Mouse (Mus musculus) midbrain, embryonic 10.5 days (tissue): ENCODE results near the gene Irf2bp2. TPM values are rescaled to one million over a fixed set of nuclear protein-coding genes. Genes with fewer than 3 reads are reported as not detected.

Source experiments
- DNase-seq: peaks from one replicate; pipeline ENCODE4 v3.0.0-alpha.2; 2017; ENCODE audit warnings: low spot score
- H3K27ac ChIP-seq: fragments of 300-500 bp; sonication (generic); replicated peaks from 2 replicates; pipeline ENCODE4 v1.5.1; 2016; ENCODE audit warnings: mild to moderate bottlenecking
- H3K27me3 ChIP-seq: fragments of 300-500 bp; sonication (generic); 2 replicates; pipeline ENCODE4 v1.6.1; 2016; ENCODE audit warnings: low read depth, mild to moderate bottlenecking; ENCODE audit not compliant: poor library complexity, severe bottlenecking
- H3K36me3 ChIP-seq: fragments of 300-500 bp; sonication (generic); 2 replicates; pipeline ENCODE4 v1.6.1; 2016; ENCODE audit warnings: mild to moderate bottlenecking, moderate library complexity
- H3K4me1 ChIP-seq: fragments of 300-500 bp; sonication (generic); 2 replicates; pipeline ENCODE4 v1.6.1; 2016
- H3K4me3 ChIP-seq: fragments of 300-500 bp; sonication (generic); 2 replicates; pipeline ENCODE4 v1.5.1; 2016; ENCODE audit warnings: mild to moderate bottlenecking, moderate library complexity
- H3K9me3 ChIP-seq: fragments of 300-500 bp; sonication (generic); replicated peaks from 2 replicates; pipeline ENCODE4 v1.6.1; 2016; ENCODE audit warnings: mild to moderate bottlenecking
- WGBS: fragments of 180-500 bp; shearing (Covaris S2); methylation state at CpG from one replicate; pipeline ENCODE4 v1.1.7; 2016; 5-methylcytosine and 5-hydroxymethylcytosine counted together
- polyA plus RNA-seq: library from polyadenylated mRNA; unstranded; fragments of >200 nt; fragmentation: Nextera tagmentation; extraction: Ambion mirVana; gene quantifications from 2 replicates; pipeline ENCODE4 v1.2.1, GENCODE M21; 2016

Irf2bp2 gene
- polyA plus RNA-seq, 1 experiment from 2014 or later = 4.0 TPM

GRCm38 (mm10) chr8:126582509-126582908 is 11.3 kb downstream of the Irf2bp2 start:
- Histone ChIP-seq H3K27ac (peak overlapping the region; percentile 98; the same call in 1 of the 2 replicates), H3K27me3 (no peaks in the 10 kb centered on the region), H3K9me3 (no peaks in the 10 kb centered on the region), H3K4me1 (peaks cover 45% of the 10 kb centered on the region), H3K36me3 (peaks cover 8% of the 10 kb centered on the region), H3K4me3 (no peak overlapping the region)
- peak; percentile 39 for DNase-seq
- WGBS = 43% methylated on average over 6 of the region's 6 CpGs

- Histone ChIP-seq H3K27me3 (no peaks in the 10 kb centered on the region), H3K36me3 (peaks cover 4% of the 10 kb centered on the region; the same call in 1 of the 2 replicates), H3K4me1 (peaks cover 38% of the 10 kb centered on the region), H3K27ac (no peak overlapping the region), H3K4me3 (no peak overlapping the region), H3K9me3 (no peaks in the 10 kb centered on the region)
- no peak for DNase-seq
- 91% methylated on average over 6 of the region's 6 CpGs for WGBS
Measured at GRCm38 (mm10) chr8:126581662-126582061, 12.1 kb downstream of the Irf2bp2 start.

- DNase-seq = no peak
- Histone ChIP-seq H3K4me1 (peaks cover 34% of the 10 kb centered on the region), H3K9me3 (no peaks in the 10 kb centered on the region), H3K27me3 (no peaks in the 10 kb centered on the region), H3K36me3 (0 out of 2 replicates have a peak, but pooled peaks cover 2% of the 10 kb centered on the region), H3K4me3 (no peak overlapping the region), H3K27ac (no peak overlapping the region)
- 97% methylated on average over 4 of the region's 4 CpGs for WGBS
Measured at GRCm38 (mm10) chr8:126580826-126581225, 13.0 kb downstream of the Irf2bp2 start.

GRCm38 (mm10) chr8:126580086-126580485 is 13.7 kb downstream of the Irf2bp2 start:
- H3K36me3 ChIP-seq = 0 out of 2 replicates have a peak, but pooled peaks cover 2% of the 10 kb centered on the region
- peaks cover 27% of the 10 kb centered on the region for H3K4me1 ChIP-seq
- no peaks in the 10 kb centered on the region for H3K9me3 ChIP-seq
- WGBS = 87% methylated on average over 1 of the region's 1 CpGs
- H3K4me3 ChIP-seq = no peak overlapping the region
- no peak overlapping the region for H3K27ac ChIP-seq
- DNase-seq = no peak
- H3K27me3 ChIP-seq = no peaks in the 10 kb centered on the region

GRCm38 (mm10) chr8:126578641-126579040 is 15.1 kb downstream of the Irf2bp2 start:
- Histone ChIP-seq H3K4me1 (peaks cover 12% of the 10 kb centered on the region), H3K27ac (no peak overlapping the region), H3K36me3 (0 out of 2 replicates have a peak, but pooled peaks cover 2% of the 10 kb centered on the region), H3K9me3 (no peaks in the 10 kb centered on the region), H3K4me3 (no peak overlapping the region), H3K27me3 (no peaks in the 10 kb centered on the region)
- DNase-seq = no peak
- 92% methylated on average over 3 of the region's 3 CpGs for WGBS

- Histone ChIP-seq H3K36me3 (0 out of 2 replicates have a peak, but pooled peaks cover 2% of the 10 kb centered on the region), H3K4me1 (no peaks in the 10 kb centered on the region), H3K4me3 (no peak overlapping the region), H3K27me3 (no peaks in the 10 kb centered on the region), H3K9me3 (no peaks in the 10 kb centered on the region), H3K27ac (no peak overlapping the region)
- 92% methylated on average over 8 of the region's 8 CpGs for WGBS
- DNase-seq = no peak
Measured at GRCm38 (mm10) chr8:126576919-126577318, 16.9 kb downstream of the Irf2bp2 start.

- H3K27me3 ChIP-seq = no peaks in the 10 kb centered on the region
- DNase-seq = no peak
Measured at GRCm38 (mm10) chr8:126576086-126576485, 17.7 kb downstream of the Irf2bp2 start.

GRCm38 (mm10) chr8:126574882-126575637 is 18.7 kb downstream of the Irf2bp2 start:
- DNase-seq = no peak
- Histone ChIP-seq H3K27me3 (no peaks in the 10 kb centered on the region), H3K9me3 (no peaks in the 10 kb centered on the region), H3K36me3 (no peaks in the 10 kb centered on the region), H3K4me3 (no peak overlapping the region), H3K27ac (no peak overlapping the region), H3K4me1 (peaks cover 8% of the 10 kb centered on the region)
- WGBS = 89% methylated on average over 16 of the region's 16 CpGs

More at GRCm38 (mm10) chr8:126576086-126576485, 17.7 kb downstream of the Irf2bp2 start:
- H3K36me3 ChIP-seq = no peaks in the 10 kb centered on the region
- no peaks in the 10 kb centered on the region for H3K9me3 ChIP-seq
- no peak overlapping the region for H3K27ac ChIP-seq
- no peak overlapping the region for H3K4me3 ChIP-seq
- H3K4me1 ChIP-seq = no peaks in the 10 kb centered on the region

GRCm38 (mm10) chr8:126573878-126574277 is 19.9 kb downstream of the Irf2bp2 start:
- DNase-seq = no peak
- no peaks in the 10 kb centered on the region for H3K9me3 ChIP-seq
- no peaks in the 10 kb centered on the region for H3K36me3 ChIP-seq
- H3K27me3 ChIP-seq = no peaks in the 10 kb centered on the region
- no peak overlapping the region for H3K27ac ChIP-seq
- 90% methylated on average over 4 of the region's 4 CpGs for WGBS
- H3K4me3 ChIP-seq = no peak overlapping the region
- H3K4me1 ChIP-seq = peaks cover 18% of the 10 kb centered on the region

GRCm38 (mm10) chr8:126573079-126573694 is 20.6 kb downstream of the Irf2bp2 start:
- H3K4me1 ChIP-seq = peaks cover 18% of the 10 kb centered on the region
- no peaks in the 10 kb centered on the region for H3K36me3 ChIP-seq
- no peaks in the 10 kb centered on the region for H3K9me3 ChIP-seq
- H3K27me3 ChIP-seq = no peaks in the 10 kb centered on the region
- H3K27ac ChIP-seq = no peak overlapping the region
- no peak for DNase-seq
- 91% methylated on average over 6 of the region's 6 CpGs for WGBS
- no peak overlapping the region for H3K4me3 ChIP-seq

GRCm38 (mm10) chr8:126571065-126571660 is 22.6 kb downstream of the Irf2bp2 start:
- Histone ChIP-seq H3K4me3 (no peak overlapping the region), H3K36me3 (no peaks in the 10 kb centered on the region), H3K4me1 (peaks cover 35% of the 10 kb centered on the region), H3K9me3 (no peaks in the 10 kb centered on the region), H3K27ac (peak overlapping the region; percentile 77), H3K27me3 (0 out of 2 replicates have a peak, but pooled peaks cover 1% of the 10 kb centered on the region)
- no peak for DNase-seq
- 86% methylated on average over 15 of the region's 15 CpGs for WGBS

- no peak overlapping the region for H3K4me3 ChIP-seq
- no peak for DNase-seq
- H3K9me3 ChIP-seq = no peaks in the 10 kb centered on the region
- 0 out of 2 replicates have a peak, but pooled peaks cover 5% of the 10 kb centered on the region for H3K27me3 ChIP-seq
- 80% methylated on average over 9 of the region's 9 CpGs for WGBS
- H3K4me1 ChIP-seq = peaks cover 41% of the 10 kb centered on the region
- peak overlapping the region; percentile 77 for H3K27ac ChIP-seq
- H3K36me3 ChIP-seq = no peaks in the 10 kb centered on the region
Measured at GRCm38 (mm10) chr8:126570521-126571040, 23.2 kb downstream of the Irf2bp2 start.
